Mouse (Mus musculus): ENCODE results near the gene Cd46.

Cd46 gene

DNA sequence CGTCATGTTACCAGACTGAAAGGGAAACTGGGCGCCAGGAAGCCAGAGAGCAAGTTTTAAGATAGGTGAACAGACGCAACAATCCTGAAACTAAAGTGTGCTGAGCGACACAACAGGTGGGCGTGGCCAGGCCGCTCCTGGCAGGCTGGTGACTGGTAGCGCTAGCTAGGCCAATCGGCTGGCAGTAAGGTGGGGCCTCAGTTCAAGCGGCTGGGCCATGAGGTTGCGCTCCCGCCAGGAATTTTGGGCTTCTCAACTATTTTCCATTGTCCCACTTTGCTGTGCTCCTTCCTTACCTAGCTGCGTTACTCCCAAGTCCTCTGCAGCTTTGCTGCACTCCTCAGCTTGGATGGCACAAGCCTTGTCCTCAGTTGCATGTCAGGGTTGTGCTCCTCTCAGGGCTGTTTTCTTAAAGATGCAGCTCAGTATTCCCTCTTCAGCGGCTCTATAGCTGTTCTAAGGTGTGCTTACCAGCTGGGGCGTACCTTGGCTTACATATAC, at the start of gene Cd46:
Cd46 (minus strand) TSS at position 30 of the 501 bp plus-strand sequence.
- no peak for DNase-seq (ENCODE audit: low spot score)

DNA sequence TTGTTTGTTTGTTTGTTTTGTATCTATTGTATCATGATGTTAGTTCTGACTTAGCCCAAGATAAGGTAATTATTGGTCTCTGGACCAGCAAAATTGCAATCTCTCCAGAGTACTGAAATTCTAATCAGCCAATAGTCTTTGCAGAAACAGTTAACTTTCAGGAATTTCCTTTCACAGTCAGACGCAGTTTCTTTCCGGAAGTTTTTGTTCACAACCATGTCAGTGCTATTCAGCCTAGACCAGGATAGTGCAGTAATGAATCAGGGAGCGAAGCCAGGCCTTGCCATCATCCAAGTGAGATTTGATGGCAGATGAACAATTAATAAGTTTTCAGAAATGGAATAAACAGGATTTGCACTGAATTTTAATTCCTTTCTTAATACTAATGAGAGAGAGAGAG, 40.0 kb upstream of the Cd46 start:
- DNase-seq (ENCODE audit: low spot score) = no peak

DNA sequence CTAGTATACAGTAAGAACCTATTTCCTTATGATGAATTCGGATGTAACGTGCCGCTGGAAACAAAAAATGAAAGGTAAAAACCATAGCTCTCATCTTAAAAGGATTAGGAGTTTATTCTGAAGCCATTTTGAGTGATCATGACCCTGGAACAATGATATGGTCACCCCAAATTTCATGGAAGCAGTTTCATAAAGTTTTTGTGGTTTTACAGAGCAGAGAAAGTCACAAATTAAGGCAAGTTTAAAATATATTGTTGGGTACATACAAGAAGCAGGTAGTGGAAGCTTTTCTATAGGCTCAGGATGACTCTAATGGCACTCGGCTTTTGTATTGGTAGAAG, 39.6 kb upstream of the Cd46 start:
- no peak for DNase-seq (ENCODE audit: low spot score)

DNA sequence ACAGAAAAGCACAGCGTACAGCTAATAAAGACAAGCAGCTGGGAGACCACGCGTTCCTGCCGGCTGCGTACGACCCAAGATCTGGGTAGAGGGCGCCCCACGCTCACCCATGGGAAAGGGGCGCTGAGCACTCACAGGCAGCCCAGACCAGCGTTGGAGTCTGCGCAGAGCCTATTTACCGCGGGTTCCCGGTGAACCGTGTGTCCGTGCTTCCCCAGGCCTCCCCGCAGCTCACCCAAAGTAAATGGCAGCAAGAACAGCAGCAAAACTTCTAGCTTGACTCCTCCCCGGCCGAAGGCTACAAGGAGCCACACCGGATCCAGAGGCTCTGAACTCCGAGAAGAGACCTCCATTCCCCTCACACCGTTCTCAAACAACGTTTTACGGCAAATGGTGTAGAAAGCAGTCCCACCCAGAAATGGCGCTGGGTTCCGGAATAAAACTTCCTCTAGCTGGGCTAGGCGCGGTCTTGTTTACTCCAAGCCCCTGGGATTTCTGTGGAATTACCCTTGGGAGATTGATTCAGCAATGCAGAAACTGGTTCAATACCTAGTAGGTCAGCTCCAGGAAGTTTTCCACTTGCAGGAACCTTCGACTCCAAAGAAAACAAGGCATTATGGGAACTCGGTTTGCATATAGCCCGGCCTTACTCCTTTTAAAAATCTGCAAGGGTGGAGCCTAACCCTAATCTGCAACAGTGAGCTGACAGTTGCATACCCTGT, 39.1 kb upstream of the Cd46 start, which contains the start of gene Cr1l:
Cr1l (minus strand) TSS at position 634 of the 722 bp plus-strand sequence.
- DNase-seq (ENCODE audit: low spot score) = peak; percentile 81

DNA sequence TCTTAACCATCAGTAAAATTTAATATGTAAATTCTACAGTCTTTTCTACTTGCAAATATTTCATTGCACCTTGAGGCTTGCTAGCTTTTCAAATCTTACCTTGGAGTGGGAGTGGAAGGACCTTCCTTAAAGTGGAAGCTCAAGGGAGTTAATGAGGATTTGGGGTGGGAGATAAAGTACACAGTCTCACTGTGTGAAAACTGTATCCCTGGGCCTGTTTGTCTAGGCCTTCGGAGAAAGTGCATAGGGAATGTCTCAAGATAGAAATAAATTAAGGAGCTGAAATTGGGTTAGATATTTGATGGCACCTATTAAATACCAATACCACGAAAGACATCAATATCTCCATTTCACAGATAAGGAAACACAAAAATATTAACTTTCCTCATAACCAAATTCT, 38.4 kb upstream of the Cd46 start:
- no peak for DNase-seq (ENCODE audit: low spot score)

DNA sequence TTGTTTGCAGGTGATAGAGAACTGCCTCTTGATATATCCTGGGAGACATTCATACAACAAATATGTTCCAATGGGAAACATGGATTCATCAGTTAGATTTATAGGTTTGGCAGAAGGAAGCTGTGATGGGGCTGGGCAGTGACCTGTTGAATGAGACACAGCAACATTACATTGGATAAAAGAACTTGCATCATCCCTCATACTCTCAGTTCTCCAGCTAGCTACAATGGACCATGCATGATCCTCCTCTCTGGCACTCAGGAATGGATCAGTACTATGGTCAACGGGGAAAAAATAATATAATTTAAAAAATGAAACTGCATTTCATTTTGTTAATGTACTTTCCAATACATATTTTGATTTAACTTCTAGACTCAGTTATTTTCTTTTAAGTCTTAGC, 37.8 kb upstream of the Cd46 start:
- DNase-seq (ENCODE audit: low spot score) = no peak

DNA sequence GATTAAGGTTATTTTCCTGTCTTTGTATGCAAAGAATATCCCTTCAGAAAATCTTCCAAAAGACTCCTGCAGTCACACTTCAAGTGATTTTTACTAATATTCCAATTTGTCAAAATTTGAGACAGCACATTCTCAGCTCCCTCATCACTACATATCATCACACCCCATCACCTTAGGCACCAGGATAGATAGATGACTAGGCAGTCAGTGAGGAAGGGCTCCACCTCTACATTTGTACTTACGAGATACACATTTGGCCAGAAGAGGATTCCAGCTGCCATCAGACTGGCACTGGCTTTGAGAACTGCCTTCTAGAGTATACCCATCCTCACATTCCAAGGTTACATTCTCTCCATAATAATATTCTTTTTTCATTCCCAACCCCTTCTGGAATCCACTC, 22.4 kb upstream of the Cd46 start:
- no peak for DNase-seq (ENCODE audit: low spot score)

DNA sequence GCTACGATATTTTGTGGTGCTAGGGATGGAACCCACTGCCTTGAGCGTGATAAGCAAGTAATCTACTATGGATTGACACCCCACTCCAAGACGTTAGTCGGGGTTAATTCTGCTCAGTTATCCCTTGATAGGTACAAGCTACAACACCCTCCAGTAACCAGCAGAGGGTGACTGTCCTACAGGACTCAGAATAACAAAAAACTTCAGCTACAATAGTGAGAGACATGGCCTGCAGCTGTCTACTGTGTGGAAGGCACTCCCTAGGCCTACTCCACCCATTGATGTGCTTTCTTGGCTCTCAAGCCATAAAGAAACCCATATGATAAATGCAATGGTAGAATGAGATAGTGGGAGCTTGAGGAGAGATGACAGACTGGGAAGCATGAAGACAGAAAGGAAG, 21.6 kb upstream of the Cd46 start:
- DNase-seq (ENCODE audit: low spot score) = no peak

DNA sequence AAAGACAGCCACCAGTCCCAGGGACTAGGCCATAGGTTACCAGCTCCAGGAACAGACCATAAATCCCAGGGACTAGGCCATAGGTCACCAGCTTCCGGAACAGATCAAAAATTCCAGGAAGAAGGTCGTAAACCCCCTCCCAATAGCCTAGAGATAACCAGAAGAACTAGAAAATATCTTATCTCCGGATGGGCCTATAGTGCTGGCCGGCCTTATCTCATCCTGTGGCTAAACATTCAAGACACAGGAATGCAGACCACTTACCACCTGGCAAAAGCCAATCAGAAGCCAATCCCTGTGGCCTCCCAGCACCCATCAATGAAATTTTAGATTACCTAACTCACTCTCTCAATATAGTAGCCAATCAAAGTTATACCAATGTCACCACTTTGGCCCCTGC, 8.6 kb upstream of the Cd46 start:
- no peak for DNase-seq (ENCODE audit: low spot score)

DNA sequence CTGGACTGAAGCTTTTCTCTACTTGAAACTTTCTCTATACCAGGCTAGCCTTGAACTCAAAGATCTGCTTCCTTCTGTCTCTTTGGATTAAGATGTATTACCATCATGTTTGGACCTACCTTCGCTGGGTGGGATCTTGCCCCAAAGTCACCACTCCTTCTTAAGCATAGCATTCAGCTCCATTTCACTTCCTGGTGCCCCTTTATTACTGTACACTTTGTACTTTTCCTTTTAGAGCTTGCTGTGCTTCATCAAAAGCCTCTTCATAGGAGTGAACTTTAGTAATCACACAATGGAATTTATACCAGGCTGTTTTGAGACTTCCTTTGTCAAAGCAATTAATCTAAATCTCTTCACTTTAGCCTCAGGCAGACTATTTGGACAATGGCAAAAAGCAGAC, 6.0 kb upstream of the Cd46 start:
- DNase-seq (ENCODE audit: low spot score) = no peak

DNA sequence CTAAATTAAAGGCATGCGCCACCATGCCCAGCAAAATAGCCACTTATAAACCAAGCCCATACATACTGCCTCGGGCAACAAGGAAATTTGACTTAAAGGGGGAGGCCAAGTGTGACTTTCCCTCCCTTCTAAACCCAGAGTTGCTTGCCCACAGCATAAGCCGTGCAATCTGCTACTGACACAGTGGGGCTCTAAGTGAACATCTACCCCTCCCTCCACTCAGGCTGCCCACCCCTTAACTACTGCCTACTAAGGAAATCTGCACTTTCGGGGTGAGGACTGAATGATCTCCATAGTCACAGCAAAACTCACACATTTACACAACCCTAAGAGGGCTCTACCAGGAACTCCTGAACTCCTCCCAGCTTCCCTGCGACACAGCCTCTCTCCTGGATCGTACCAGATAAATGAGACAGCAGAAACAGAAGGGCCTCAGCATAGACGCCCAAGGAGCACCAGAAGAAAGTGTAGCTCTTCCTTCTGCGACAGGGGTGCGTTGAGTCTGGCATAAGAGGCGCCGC, 290 bp downstream of the Cd46 start:
- no peak for DNase-seq (ENCODE audit: low spot score)

DNA sequence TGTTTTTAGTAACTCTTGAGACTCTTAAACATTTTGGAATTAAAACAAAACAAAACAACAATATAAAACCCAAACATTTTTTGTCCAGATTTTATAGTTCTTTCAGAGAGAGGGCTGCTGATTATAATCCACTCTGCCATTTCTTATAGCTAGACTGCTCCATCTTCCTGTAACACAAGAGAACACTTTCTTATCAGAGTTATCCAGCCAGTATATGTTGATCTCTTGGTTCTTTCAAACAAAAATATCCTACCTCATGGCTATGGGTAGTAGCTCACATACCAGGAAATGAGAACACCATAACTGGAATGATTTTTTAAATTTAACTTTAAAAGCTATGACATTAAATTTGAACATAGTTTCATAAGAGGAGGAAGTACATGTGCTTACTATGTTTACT, 9.9 kb downstream of the Cd46 start:
- no peak for DNase-seq (ENCODE audit: low spot score)

DNA sequence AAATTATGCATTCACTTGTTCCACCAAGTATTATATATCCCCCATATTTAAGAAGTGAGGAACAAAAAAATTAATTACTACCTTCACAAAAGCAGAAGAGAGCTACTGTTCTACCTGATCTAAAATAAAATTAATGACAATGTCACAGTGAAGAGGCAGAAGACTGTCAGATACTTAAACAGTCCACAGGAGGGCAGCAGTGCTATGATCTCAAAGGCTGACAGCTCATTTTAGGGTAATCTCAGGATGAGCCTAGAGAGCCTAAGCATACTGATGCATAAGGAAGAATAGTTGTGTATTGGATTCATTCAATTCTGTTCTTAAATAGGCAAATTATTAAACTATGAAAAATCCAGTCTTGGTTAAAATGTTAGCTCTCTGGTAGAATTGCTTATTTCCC, 51.6 kb downstream of the Cd46 start:
- DNase-seq (ENCODE audit: low spot score) = no peak

DNA sequence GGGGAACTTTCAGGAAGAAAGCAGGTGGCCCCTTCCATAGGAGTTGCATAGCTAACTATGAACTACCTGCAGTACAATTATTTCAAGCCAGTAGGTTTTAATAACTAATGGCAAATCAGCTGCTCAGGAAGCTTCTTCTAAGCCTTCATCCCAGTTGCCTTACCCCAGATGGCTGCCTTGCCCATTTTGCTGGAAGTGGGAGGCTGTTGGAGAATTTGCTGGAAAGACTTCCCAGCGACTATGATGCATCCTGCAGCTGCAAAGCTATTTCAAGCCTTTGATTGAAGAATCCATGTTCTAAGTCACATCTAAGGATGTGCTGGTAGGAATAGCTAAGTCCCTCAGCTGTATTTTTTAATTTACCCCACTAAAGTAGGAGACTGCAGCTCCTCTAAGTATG, 53.7 kb downstream of the Cd46 start:
- DNase-seq (ENCODE audit: low spot score) = no peak

DNA sequence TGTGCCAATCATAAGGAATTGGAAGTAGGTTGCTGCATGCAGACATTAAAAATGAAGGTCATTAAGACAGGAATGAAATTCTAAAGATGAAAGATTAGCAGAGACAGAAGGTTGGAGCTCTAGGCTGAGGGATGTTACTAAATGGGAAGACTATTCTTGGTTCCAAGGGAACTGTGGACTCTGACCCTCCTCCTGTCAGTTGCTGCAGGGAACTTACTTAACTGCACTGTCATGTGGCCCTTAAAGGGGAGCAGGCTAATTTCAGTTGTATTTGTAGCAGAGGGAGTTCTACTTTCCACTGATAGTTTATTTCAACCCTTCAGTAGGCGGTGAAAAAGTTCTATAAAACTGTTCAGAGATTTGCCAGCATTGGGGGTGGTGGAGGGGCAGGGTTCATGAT, 54.1 kb downstream of the Cd46 start:
- no peak for DNase-seq (ENCODE audit: low spot score)

DNA sequence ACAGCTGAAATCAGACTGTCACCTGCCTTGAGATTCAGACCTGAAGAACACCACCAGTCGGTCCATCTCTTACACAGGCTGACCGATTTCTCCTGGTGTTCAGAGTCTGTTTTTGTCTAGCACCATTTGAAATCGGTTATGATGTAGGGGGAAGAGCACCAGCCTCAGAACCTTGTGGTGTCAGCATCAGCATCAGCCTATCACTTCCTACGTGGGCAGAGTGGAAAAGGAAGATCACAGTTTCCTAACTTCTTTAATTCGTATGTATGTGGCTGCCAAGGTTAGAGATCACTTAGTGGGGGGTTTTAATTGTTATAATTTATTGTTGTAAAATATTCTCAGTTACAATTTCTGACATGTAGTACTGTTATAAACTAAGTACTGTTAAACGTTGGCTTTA, 54.6 kb downstream of the Cd46 start:
- no peak for DNase-seq (ENCODE audit: low spot score)

DNA sequence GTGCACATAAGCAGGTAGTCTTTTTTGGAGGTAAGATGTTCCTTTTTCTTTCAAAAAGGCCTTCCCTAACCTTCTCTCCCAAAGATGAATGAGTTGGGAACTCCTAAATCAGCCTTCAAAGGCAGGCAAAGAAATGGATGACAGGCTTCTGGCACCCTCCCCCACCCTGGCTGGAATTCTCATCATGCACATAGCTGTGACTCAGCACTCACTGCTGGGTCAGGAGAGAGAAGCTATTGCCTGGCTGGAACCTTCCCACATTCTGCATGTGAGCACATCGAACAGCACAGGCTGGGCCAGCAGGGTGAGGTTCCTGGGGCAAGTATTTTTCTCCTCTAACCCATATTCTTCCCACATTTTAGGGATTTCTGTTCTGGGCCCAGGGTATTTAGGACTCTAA, 58.1 kb downstream of the Cd46 start:
- DNase-seq (ENCODE audit: low spot score) = no peak

DNA sequence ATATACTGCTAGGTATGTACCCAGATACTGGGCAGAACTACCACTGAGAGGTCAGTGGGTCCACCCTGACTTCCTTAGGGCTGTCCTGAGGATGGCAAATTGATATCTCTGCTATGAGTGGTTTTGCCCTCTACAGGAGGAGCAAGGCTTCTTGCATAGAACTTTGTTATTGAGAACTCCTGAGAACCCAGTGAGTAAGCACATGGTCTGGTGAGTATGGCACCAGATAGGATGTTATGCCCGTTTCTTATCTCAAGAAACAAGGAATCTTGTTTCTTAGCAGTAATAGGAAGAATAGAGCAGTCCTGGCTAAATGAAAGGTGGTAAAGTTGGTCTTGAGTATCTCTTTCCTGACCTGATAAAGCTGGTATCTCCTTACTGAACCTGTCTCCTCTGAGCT, 59.3 kb downstream of the Cd46 start:
- DNase-seq (ENCODE audit: low spot score) = no peak

DNA sequence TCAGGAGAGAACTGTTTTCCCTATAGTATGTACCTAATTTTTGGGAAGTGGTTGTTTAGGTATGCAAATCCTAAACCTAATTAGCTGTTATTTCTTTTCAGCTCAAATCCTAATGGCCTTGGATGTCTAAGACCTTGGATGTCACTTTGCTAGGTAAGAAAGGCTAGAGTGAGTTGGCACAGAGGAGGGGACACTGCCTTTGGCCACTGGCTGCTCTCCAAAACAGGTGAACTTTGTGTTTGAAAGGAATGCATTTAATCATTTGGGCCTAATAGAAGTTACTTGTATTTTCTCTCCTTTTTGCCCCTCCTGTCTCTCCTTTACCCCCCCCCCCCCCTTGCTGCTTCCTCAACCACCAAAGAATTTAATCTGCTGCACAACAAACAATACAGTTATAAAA, 60.3 kb downstream of the Cd46 start:
- DNase-seq (ENCODE audit: low spot score) = no peak

DNA sequence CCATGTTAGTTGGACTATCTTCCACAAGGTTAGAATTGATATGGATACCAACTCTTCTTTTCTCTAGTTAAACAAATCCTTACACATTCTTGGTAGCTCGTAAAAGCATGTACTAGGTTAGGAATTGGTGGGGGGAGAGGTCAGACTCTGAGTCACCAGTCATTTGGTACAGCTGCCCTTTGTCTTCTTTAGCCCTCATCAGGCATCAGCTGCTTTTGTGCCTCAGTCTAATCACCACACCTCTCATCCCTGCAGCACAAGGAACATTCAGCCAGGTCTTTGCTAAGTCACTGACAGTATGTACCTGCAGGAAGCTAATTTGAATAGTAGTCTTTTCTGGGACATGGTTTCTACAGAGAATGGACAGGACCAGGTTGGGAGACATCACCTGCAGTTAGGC, 64.5 kb downstream of the Cd46 start:
- no peak for DNase-seq (ENCODE audit: low spot score)

DNA sequence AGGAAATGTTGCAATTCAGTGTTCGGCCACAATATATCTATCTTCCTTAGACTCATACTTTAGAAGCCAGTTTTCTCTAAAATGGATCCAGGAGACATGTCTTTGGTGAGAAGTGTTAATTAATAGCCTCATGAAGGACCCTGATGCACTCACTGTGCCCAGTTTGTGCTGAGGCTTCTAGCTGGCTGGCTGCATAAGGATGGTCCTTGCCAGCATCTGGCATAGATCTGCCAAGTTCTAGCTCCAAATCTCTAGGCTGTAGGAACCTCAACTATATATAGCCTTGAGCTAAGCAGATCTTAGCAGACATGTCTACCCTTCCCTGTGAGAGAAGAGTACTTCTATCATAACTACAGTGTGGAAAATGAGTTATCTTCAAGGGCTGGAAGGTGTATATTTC, 68.2 kb downstream of the Cd46 start:
- DNase-seq (ENCODE audit: low spot score) = no peak

DNA sequence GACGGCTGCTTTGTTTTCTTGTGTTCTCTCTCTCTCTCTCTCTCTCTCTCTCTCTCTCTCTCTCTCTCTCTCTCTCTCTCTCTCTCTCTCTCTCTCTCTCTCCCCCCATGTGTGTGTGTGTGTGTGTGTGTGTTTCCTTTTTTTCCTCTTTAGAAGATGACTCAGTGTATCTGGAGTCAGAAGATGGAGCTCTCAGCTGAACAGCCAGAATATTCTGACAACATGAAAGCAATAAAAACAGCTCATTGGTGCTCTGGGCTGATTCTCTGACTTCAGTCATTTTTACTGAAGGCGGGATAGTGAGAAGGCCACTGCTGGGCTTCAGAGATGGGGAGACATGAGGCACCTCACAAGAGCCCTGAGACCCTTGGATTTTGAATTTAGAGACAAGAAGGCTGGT, 70.2 kb downstream of the Cd46 start:
- no peak for DNase-seq (ENCODE audit: low spot score)

DNA sequence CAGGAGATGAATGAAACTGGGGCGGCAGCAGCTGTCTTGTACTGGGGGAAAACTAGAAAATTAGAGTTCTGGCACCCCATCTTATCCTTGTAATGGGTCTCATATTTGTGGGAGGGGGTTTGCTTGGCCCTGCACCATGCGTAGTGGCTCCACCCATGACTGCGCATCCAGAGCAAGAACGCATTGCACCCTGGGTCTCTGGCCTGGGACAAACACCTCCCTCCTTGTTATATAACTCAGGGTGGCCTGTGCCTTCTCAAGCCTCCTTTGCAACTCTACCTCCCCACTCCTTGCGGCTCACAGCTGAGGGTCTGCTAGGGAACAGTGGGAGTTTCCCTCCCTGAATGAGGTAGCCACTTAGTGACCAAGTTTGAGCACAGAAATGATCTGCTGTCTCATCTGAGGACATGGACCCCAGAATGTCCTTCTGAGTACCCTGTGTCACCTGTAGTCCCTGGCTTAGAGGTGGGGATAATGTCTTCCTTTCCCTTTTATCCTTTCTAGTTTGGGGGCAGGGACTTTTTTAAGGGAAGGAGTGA, 72.9 kb downstream of the Cd46 start:
- no peak for DNase-seq (ENCODE audit: low spot score)

Data from left cerebral cortex, adult 11 months (tissue).